Mouse (Mus musculus): ENCODE measurements at regions not wholly inside any gene's neighbourhood (a gene's known extent, or its start where the extent isn't known, plus 50 kb on each side); places are given as distances from the start of the nearest gene placed in this dataset.

DNA sequence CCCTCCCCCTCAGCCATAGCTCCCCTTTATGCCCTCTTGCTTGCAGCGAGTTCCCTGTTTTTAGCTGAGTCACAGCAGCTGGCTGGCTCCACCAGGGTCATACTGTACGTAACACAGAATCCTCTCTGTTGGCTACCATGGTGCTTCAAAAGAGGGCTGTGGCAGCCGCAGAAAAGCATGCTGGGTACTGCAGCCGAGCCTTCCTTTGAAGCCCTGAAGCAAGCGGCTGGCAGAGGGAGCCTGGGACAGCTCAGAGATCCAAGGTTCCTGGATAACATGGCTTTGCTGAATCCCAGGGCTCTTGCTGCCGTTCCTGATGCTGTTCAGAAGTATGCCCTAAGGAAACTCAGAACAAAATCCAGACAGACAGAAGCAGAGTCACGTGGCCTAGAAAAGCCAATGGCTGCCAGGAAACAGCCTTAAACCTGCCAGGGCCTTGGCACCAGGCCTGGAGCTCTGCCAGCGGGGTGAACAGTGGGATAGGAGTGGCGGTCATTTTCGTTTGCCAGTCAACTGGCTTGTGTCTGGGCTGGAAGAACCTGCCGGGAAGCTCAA lies 2887.4 kb upstream of the Gm7489 start:
- H3K27me3 ChIP-seq (ENCODE audit: control insufficient read depth, insufficient read depth, low read length) = no peaks in the 10 kb centered on the region
- peak overlapping the region; percentile 30; the same call in 1 of the 2 replicates for H3K27ac ChIP-seq (ENCODE audit: control insufficient read depth, insufficient read depth, low read depth, low read length)
- H3K4me1 ChIP-seq (ENCODE audit: control insufficient read depth, insufficient read depth, low read length) = peaks cover 5% of the 10 kb centered on the region; the same call in 1 of the 2 replicates
- H3K4me3 ChIP-seq (ENCODE audit: control insufficient read depth, low read depth, low read length) = peak overlapping the region; percentile 3
- H3K36me3 ChIP-seq (ENCODE audit: control insufficient read depth, insufficient read depth, low read length) = no peaks in the 10 kb centered on the region
- TF ChIP-seq CTCF (IDR thresholded peaks at IDR 0.05; ENCODE audit: control insufficient read depth, insufficient read depth, insufficient replicate concordance, low read depth, low read length) = no peak
- TF ChIP-seq POLR2A (IDR thresholded peaks at IDR 0.05; ENCODE audit: control insufficient read depth, low read depth, low read length) = no peak

DNA sequence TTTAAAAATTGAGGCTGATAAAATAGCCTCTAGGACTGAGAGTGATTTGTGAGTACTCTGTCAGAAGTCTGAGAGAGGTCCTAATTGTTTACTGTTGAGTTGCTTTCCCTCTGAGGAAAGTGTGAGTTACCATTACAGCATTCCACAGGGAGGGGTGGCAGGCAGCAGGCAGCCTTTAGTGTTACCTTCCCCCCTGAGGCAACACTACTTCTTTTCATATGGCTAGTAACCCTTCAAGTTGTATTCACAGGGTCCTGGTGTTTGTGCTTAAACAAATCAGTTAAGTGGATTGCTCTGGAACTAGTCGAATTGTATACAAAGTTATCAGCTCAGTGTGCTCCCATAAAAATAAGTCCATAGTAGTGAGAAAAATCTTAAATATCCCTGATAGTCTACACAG lies 2845.7 kb upstream of the Gm7489 start:
- no peaks in the 10 kb centered on the region for H3K4me1 ChIP-seq (ENCODE audit: control insufficient read depth, insufficient read depth, low read length)
- H3K36me3 ChIP-seq (ENCODE audit: control insufficient read depth, insufficient read depth, low read length) = no peaks in the 10 kb centered on the region
- H3K27ac ChIP-seq (ENCODE audit: control insufficient read depth, insufficient read depth, low read depth, low read length) = no peak overlapping the region
- H3K27me3 ChIP-seq (ENCODE audit: control insufficient read depth, insufficient read depth, low read length) = no peaks in the 10 kb centered on the region
- TF ChIP-seq POLR2A (IDR thresholded peaks at IDR 0.05; ENCODE audit: control insufficient read depth, low read depth, low read length) (no peak), CTCF (IDR thresholded peaks at IDR 0.05; ENCODE audit: control insufficient read depth, insufficient read depth, insufficient replicate concordance, low read depth, low read length) (no peak)
- H3K4me3 ChIP-seq (ENCODE audit: control insufficient read depth, low read depth, low read length) = no peak overlapping the region

DNA sequence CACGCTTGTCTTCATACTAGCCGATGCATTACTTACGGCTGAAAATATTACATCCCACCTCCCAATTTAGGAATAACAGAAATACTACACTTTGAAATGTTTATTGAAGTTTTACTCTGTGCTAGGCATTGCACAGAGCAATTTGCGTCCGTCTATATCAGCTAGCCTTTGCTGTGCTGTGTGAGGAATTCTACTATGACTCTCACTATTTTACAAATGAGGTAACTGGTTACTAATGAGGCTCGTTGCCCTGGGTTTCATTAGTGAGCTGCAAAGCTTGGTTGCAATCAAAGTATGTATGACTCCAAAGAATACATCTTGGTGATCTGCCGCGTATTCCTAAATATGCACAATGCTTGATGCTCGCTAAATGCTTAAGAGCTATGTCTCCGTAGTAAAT lies 2814.2 kb upstream of the Gm7489 start:
- Histone ChIP-seq H3K27me3 (ENCODE audit: control insufficient read depth, insufficient read depth, low read length) (no peaks in the 10 kb centered on the region), H3K27ac (ENCODE audit: control insufficient read depth, insufficient read depth, low read depth, low read length) (no peak overlapping the region), H3K4me1 (ENCODE audit: control insufficient read depth, insufficient read depth, low read length) (peaks cover 2% of the 10 kb centered on the region; the same call in 1 of the 2 replicates), H3K4me3 (ENCODE audit: control insufficient read depth, low read depth, low read length) (no peak overlapping the region), H3K36me3 (ENCODE audit: control insufficient read depth, insufficient read depth, low read length) (no peaks in the 10 kb centered on the region)
- TF ChIP-seq CTCF (IDR thresholded peaks at IDR 0.05; ENCODE audit: control insufficient read depth, insufficient read depth, insufficient replicate concordance, low read depth, low read length) = no peak
- no peak for TF ChIP-seq POLR2A (IDR thresholded peaks at IDR 0.05; ENCODE audit: control insufficient read depth, low read depth, low read length)

DNA sequence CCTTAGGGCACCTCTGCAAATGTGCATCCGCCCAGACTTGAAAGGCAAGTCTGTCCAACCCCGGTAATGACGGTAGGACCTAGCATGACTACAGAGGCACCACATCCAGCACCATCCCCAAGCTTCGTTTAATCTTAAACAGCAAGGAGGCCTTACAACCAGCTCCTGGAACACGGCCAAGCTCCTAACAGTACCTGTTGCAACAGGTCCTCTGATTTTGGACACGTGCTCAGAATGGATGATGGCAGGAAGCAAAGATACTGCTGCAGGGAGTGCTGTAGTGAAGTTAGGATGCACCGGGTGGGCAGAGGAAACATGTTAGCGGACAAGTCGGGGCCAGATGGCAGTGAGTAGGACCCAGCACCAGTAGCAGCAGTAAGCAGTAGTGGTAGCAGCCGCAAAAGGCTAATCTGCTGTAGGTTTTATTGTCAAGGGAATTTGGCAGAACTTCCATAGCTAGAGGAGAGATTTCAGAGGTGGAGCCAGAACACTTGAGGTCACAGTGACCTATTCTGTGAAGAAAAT lies 2813.5 kb upstream of the Gm7489 start:
- Histone ChIP-seq H3K36me3 (ENCODE audit: control insufficient read depth, insufficient read depth, low read length) (no peaks in the 10 kb centered on the region), H3K27me3 (ENCODE audit: control insufficient read depth, insufficient read depth, low read length) (no peaks in the 10 kb centered on the region), H3K4me1 (ENCODE audit: control insufficient read depth, insufficient read depth, low read length) (peaks cover 2% of the 10 kb centered on the region; the same call in 1 of the 2 replicates), H3K4me3 (ENCODE audit: control insufficient read depth, low read depth, low read length) (no peak overlapping the region), H3K27ac (ENCODE audit: control insufficient read depth, insufficient read depth, low read depth, low read length) (no peak overlapping the region)
- TF ChIP-seq CTCF (IDR thresholded peaks at IDR 0.05; ENCODE audit: control insufficient read depth, insufficient read depth, insufficient replicate concordance, low read depth, low read length) (no peak), POLR2A (IDR thresholded peaks at IDR 0.05; ENCODE audit: control insufficient read depth, low read depth, low read length) (no peak)

DNA sequence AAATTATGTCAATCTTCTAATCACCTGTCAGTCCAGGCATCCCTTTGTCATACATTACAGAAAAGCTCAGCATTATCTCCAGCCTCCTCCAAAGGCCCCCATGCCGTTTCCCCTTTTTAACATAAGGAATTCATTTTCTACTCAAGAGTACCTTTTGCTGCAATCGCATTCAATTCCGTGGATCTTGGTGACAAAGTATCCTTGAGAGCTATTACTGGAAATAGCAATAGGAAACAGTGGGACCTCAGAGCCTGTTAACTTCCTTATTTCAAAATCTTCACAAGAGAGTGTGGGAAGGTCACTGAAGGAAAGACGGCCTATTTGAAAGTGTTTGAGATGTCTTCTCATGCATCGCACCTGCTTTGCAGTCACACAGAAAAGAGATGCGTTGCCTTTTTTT lies 2811.0 kb upstream of the Gm7489 start:
- Histone ChIP-seq H3K36me3 (ENCODE audit: control insufficient read depth, insufficient read depth, low read length) (no peaks in the 10 kb centered on the region), H3K4me1 (ENCODE audit: control insufficient read depth, insufficient read depth, low read length) (peaks cover 2% of the 10 kb centered on the region; the same call in 1 of the 2 replicates), H3K27me3 (ENCODE audit: control insufficient read depth, insufficient read depth, low read length) (no peaks in the 10 kb centered on the region), H3K27ac (ENCODE audit: control insufficient read depth, insufficient read depth, low read depth, low read length) (no peak overlapping the region), H3K4me3 (ENCODE audit: control insufficient read depth, low read depth, low read length) (no peak overlapping the region)
- no peak for TF ChIP-seq CTCF (IDR thresholded peaks at IDR 0.05; ENCODE audit: control insufficient read depth, insufficient read depth, insufficient replicate concordance, low read depth, low read length)
- no peak for TF ChIP-seq POLR2A (IDR thresholded peaks at IDR 0.05; ENCODE audit: control insufficient read depth, low read depth, low read length)

- no peak overlapping the region for H3K4me3 ChIP-seq (ENCODE audit: control insufficient read depth, low read depth, low read length)
- H3K4me1 ChIP-seq (ENCODE audit: control insufficient read depth, insufficient read depth, low read length) = peaks cover 2% of the 10 kb centered on the region; the same call in 1 of the 2 replicates
- TF ChIP-seq CTCF (IDR thresholded peaks at IDR 0.05; ENCODE audit: control insufficient read depth, insufficient read depth, insufficient replicate concordance, low read depth, low read length) (no peak), POLR2A (IDR thresholded peaks at IDR 0.05; ENCODE audit: control insufficient read depth, low read depth, low read length) (no peak)
- H3K27ac ChIP-seq (ENCODE audit: control insufficient read depth, insufficient read depth, low read depth, low read length) = no peak overlapping the region
- H3K27me3 ChIP-seq (ENCODE audit: control insufficient read depth, insufficient read depth, low read length) = no peaks in the 10 kb centered on the region
- H3K36me3 ChIP-seq (ENCODE audit: control insufficient read depth, insufficient read depth, low read length) = no peaks in the 10 kb centered on the region
These were observed 2810.5 kb upstream of the Gm7489 start for GRCm38 (mm10) chr15:51074196-51074595.

- TF ChIP-seq POLR2A (IDR thresholded peaks at IDR 0.05; ENCODE audit: control insufficient read depth, low read depth, low read length) (no peak), CTCF (IDR thresholded peaks at IDR 0.05; ENCODE audit: control insufficient read depth, insufficient read depth, insufficient replicate concordance, low read depth, low read length) (no peak)
- no peak overlapping the region for H3K27ac ChIP-seq (ENCODE audit: control insufficient read depth, insufficient read depth, low read depth, low read length)
These were observed 2800.9 kb upstream of the Gm7489 start for GRCm38 (mm10) chr15:51083677-51084322.

More at GRCm38 (mm10) chr15:51083677-51084322, 2800.9 kb upstream of the Gm7489 start:
- H3K4me3 ChIP-seq (ENCODE audit: control insufficient read depth, low read depth, low read length) = no peak overlapping the region
- no peaks in the 10 kb centered on the region; the same call in 1 of the 2 replicates for H3K4me1 ChIP-seq (ENCODE audit: control insufficient read depth, insufficient read depth, low read length)
- no peaks in the 10 kb centered on the region for H3K27me3 ChIP-seq (ENCODE audit: control insufficient read depth, insufficient read depth, low read length)
- H3K36me3 ChIP-seq (ENCODE audit: control insufficient read depth, insufficient read depth, low read length) = no peaks in the 10 kb centered on the region

All from testis, adult 2 months (tissue).